Mouse (Mus musculus) c-Kit-positive CD71-negative TER-119-negative erythroid progenitor cells, embryonic 14.5 days (primary cell): ENCODE data around the gene Chchd3.

Experiments used
- DNase-seq: peaks from one replicate; pipeline ENCODE4 v3.0.0-alpha.2; 2013; ENCODE audit warnings: low read depth

Chchd3 gene

DNA sequence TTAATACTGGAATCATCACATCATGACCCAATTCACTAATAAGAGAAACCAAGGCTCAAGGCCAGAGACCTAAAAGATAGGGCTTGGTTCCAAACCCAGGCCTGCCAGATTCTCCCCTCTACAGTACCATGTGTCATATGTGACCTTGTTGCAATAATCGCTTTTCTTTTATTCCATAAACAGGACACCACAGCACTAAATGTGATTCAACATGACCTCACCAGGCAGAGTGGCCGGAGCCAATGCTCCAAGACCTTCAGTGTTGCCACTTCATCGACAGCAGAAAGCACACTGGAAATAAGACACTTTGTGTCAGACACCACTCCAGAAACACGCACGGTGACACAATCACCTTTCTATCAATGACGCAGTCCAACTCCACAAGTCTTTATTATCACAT lies 258.3 kb downstream of the Chchd3 start:
- DNase-seq = no peak

DNA sequence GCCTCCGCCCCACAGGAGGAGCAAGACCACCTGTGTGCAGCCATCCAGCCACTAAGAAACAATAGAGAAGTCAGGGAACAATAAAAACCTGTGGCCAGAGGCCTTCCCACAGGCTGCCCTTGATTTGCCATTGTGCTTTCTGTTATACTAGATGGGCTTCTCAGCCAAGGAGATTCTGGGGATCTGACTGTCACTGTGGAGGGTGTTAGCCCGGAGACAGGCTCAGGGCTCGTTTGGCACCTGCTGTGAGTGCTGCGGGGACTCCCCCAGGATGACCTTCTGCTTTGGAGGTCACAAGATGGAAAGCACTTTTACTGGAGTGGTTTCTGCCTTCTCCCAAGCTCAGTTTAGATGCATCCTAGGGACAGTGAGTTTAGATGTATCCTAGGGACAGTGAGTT lies 262.5 kb downstream of the Chchd3 start:
- DNase-seq = no peak

DNA sequence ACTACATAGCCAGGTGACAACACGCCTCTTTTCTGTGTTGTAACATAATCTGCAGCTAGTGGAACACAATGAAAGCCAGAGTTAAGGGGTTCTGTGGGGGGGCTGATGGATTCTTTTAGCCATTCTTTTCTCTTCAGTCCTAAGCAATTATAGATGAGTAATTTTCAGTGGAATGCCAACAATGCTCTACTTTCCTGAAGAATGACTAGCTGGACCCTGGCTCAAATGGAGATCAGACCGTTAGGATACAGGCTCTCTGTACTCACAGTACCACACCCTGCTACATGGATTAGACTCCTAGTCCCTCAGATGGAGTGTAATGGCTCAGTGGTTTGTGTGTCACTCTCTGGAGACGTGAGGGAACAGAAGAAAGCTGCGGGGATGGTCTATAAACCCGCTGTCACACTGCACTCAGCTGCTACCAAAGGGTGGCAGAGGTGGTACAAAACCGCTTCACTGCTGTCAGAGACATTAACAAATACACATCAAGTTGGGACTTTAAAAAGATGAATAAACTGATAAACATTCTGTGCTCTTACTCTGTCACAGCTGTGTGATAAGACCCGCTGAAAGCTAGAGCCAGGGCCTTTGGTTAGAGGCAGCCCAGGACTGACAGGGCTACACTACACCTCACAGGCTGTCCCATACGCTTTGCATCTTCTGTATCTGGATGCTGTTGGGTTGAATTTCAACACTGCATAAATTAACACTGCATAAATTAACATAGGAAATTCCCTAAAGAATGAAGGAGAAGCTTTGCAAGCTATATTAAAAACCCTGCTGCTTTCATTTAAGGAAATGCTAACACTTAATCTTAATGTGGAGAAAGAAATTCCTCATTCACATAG lies 264.2 kb downstream of the Chchd3 start:
- no peak for DNase-seq

DNA sequence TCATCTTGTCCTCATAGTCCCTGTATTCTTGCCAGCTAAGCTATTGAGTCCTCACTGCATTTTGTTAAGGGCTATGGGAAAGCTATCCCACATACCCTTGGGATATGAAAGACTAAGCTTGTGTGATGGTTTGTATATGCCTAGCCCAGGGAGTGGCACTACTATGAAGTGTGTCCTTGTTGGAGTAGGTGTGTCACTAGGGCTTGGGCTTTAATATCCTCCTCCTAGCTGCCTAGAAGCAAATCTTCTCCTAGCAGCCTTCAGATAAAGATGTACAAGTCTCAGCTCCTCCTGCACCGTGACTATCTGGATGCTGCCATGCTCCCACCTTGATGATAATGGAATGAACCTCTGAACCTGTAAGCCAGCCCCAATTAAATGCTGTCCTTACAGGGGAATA lies 266.5 kb downstream of the Chchd3 start:
- no peak for DNase-seq

DNA sequence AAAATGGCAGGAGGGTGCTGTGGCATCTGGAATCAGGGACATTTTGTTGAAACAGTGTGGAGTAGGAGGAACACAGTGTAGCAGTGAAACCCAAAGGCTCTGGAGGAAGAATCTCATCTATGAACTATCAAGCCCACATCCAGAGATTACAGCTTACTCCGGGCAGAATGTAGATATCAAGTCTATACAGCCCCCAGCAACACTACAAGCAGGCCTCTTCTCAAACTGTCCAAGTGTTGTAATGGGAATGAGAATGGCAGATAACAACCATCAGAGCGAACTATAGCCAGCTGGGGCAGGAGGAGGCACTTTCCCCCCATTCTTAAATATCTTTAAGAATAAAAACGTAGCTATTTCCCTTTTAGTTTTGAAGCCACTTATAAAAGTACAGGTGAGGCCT lies 266.9 kb downstream of the Chchd3 start:
- no peak for DNase-seq

DNA sequence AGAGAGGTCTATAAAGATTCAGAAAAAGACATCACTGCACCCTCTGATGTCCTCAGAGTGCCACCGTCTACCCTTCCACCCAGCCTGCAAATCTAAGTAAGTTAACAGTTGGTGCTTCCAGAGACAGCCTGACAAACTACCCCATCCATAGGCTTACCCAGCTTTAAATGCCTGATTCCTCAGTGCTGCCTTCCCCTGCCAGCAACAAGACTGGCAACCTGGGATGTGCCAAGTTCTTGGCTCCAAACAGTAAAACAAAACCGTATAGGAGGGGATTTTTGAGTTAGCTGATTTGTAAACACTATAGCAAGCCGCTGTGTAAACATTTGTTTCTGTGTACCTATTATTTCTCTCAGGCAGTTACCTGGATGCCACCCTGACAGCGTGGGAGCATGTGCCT lies 269.6 kb downstream of the Chchd3 start:
- DNase-seq = no peak

DNA sequence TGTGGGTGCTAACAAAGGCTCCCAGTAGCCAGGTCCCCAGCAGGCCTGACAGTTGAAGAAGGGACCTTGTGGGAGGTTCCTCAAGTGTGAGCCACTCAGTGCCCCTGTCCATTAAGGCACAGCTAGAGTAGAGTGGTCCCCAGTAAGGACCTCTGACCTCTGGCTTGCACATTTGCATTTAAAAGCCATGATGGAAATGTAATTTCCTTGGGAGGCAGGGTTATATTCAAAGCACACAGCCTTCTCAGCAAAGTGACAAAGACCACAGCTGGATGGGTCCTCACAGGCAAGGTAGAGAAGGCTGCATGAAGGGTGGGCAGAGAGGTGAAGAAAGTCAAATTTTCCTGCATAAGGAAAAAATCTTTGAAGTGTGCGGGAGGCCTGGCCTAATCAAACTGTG lies 272.7 kb downstream of the Chchd3 start:
- no peak for DNase-seq

DNA sequence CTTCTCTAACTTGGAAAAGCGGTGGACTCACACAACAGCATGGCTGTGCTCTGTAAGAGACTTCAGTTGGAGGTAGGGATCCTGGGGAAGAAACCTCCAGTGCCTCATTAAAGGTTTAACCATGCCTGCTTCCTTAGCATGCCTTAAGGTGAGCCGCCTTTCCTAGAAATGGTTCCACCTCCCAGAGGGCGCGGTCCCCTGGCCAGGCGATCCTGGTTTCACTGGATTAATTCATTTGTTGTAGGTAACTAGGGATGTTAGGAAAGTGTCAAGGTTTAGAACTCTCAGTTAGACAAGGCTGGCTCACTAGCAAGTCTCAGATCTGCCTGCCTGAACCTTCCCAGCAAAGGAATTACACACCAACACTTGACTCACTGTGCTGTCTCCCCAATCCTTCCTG lies 273.9 kb downstream of the Chchd3 start:
- DNase-seq = no peak

DNA sequence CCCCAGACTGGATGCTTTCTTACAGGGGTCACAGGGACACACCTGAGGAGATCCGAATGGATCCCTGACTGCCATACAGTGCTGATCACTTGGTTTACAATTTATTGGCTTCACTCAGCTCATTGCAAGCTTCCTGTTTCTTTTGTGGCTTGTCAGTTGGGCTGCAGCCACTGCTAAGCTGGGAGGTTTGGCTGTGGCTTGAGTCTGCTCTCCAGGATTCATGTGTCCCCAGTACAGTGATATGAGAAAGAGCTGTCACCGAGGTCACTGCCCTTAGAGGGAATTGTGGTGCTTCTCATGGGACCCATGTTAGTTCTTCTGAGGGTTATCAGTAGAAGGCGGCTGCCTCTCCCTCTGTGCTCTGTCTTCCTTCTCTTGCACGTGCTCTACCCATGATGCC lies 277.0 kb downstream of the Chchd3 start:
- DNase-seq = no peak

DNA sequence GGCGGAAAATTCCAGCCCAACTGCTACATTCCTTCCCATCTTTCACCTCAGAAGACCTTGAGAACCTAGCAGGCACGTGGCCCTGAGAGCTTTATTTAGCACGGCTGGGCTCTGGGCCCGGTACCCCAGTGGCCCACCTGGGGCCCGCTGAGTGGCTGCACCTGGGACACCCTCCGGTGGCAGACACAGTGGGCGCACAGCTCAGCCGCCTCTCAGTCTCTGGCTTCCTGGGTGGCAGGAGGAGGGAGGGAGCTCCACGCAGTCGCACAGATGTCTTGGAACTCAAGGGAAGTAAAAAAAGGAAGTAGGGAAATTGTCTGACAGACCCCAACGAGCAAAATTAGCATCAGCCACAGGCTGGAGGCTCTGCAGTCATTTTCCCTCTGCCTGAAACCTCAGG lies 279.5 kb downstream of the Chchd3 start:
- DNase-seq = peak; percentile 5

DNA sequence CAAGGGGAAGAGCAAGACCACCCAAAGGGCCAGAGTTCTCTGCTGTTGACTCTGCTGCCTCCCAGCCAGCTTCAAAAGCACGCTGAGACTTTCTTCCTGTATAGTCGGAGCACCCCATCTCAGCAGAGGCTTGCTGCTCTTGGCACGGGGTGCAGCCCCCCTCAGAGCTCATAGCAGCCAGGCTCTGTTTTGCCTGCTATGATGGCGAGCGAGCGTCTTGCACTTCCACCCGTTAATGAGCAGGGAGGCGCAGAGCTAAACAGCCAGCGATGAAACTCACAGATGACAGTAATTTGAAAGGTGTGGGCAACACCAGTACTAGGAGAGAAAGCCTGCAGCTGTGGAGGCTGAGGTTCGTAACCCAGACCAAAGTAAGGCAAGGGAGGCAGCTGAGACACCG lies 283.7 kb downstream of the Chchd3 start:
- DNase-seq = no peak

DNA sequence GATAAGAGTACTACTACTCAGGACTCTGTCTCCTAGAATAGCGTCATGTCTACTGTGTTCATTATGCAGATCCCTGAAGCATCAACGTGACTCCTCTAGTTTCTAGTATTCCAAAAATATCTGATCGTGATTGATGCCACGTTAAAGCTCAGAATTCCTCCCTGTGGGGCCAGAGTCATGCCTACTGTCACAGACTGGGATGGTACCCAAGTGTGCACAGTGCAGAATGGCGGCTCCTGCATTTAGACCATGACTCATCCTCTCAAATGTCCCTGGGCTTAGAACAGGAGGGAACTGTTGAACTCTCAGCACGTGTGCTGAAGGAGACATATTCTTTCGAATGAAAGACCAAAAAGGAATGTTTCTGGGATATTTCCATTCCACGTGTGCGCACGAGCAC lies 305.5 kb downstream of the Chchd3 start:
- no peak for DNase-seq

DNA sequence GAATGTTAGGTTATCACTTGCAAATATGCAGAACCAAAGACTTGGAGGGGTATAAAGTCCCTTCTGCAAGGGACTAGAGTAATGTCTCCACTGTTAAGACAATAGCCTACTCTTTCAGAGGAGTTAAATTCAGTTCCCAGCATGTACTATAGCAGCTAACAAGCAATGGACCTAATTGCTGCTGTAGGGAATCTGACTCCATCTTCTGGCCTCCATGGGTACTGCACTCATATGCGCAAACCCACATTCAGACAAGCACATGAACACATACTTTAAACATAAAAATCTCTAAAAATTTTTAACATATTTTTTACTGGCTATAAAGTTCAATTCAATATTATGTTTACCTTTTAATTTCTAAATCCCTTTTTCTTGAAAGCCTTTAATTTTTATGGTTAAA lies 310.2 kb downstream of the Chchd3 start:
- DNase-seq = no peak

DNA sequence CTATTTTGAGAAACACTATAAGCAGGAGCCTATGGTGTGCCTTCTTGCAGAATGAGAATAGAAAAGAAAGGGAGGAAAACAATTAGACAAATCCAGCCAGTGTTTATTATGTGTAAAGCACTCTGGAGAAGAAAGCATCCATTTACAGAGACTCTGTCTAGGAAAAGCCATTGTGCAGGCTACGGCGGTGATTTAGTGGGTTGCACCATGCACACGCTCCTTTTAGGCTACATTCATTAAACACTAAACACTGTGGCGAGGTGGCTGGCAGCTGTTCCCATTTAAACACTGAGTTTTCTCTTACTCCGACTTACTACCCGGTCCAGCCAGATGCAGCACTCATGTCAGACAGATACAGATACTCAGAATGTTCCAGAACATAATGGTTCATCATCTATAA lies 311.3 kb downstream of the Chchd3 start:
- no peak for DNase-seq

DNA sequence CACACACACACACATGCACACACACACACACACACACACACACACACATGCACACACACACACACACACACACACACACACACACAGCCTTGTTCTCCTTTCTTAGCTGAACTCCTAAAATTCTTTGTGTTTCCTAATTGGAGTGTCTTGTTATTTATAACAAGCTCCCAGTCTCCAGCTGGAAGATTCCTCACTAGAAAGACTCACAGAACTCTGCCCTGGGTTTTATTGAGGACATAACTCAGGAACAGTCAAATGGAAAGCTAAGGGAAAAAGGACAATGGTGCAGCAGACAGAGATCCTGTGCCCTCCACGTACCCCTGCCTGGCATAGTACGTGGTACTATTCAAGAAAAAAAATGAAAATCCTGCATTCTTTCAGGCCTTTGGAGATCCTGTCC lies 312.7 kb downstream of the Chchd3 start:
- DNase-seq = no peak
